Mouse (Mus musculus) testis, adult 2 months (tissue): Measurements from ENCODE around the gene Ccdc142.

Experiments
- CTCF ChIP-seq: fragments of 200-500 bp; IDR thresholded peaks from 2 replicates; pipeline ENCODE4 v1.5.1; 2012; ENCODE audit warnings: low read depth, mild to moderate bottlenecking, inconsistent platforms, low read length, moderate library complexity; ENCODE audit not compliant: control insufficient read depth, insufficient read depth, insufficient replicate concordance
- POLR2A ChIP-seq: fragments of 200-500 bp; IDR thresholded peaks from 2 replicates; pipeline ENCODE4 v1.6.1; 2012; ENCODE audit warnings: low read depth, mild to moderate bottlenecking, inconsistent platforms, low read length, moderate library complexity; ENCODE audit not compliant: control insufficient read depth

DNA sequence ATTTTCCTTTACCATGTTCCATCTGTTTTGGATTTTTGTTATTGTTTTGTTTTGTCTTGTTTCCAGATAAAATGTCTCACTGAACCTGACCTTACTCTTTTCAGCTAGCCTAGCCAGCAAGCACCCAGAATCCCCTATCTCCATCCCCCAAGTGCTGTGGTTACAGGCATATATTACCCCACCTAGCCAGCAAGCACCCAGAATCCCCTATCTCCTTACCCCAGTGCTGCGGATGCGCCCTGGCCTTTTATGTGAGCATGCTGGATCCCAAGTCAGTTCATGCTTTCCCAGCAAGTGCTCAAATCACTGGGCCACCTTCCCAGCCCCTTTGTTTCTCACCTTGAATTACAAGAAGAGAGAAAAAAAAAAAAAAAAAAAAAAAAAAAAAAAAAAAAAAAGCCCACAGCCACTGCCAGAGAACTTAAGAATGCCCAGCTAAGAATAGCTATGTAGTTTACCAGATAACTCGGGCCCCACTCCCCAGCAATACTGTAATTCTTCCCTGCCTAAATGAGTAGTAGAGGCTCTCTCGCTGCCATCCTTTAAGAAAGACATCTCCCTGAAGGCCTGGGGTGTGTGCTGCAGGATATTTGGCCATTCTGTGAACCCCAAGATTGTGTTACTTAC is 10.2 kb downstream of the Ccdc142 start:
- TF ChIP-seq CTCF (no peak), POLR2A (no peak)
